Mouse (Mus musculus) urinary bladder, adult 2 months (tissue): Measurements from ENCODE around the gene Npdc1. TPM values are rescaled to one million over a fixed set of nuclear protein-coding genes. Genes with fewer than 3 reads are reported as not detected.
A peak's percentile ranks its signal among the peaks of the same experiment; 100 is the strongest.

Experiments used
- DNase-seq: peaks from one replicate; pipeline ENCODE4 v3.0.0; 2022; ENCODE audit warnings: low spot score
- polyA plus RNA-seq: library from polyadenylated mRNA; depleted of rRNA; stranded (reverse); fragments of >200 nt; gene quantifications from 2 replicates; pipeline ENCODE4 v1.2.3, GENCODE M21; 2012; rRNA removed

Gene Npdc1
- polyA plus RNA-seq, 1 experiment: 103 TPM

DNA sequence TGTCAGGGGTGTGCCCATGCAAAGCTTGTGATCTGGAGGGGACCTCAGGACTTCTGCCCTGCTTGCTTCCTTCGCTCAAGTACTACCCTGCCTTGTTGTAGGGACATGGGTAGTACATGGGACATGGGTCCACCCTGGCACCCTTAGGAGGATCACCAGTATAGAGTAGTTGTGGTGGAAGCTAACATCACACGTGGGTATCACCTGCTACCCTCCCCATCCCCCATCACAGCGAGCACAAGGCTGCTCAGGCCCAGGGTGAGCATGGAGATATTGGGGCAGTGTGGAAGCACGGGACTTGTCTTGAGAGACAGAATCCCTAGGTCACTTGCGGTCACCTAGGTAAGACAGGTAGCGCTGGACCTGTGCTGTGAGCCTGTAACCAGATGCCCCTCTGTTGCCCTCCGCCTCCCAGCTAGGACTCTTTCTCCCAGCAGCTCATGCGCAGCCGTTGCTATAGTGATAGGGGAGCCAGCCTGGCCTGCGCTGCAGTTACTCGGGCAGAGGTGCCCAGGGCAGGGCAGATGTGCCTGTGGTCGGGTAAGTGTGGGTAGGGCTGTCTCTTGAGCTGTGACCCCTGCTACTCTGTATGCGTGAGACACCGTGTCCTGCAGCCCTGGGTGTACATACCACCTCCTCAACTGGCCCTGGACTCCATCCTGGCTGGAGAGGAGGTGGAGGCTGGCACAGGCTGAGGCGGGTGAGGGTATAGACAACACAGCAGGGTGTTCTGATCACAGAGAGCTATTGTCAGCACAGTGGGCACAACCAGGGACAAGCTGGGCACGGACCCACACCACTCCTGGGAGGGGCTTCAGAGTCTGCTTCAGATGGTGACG lies 31.5 kb downstream of the Npdc1 start:
- no peak for DNase-seq

DNA sequence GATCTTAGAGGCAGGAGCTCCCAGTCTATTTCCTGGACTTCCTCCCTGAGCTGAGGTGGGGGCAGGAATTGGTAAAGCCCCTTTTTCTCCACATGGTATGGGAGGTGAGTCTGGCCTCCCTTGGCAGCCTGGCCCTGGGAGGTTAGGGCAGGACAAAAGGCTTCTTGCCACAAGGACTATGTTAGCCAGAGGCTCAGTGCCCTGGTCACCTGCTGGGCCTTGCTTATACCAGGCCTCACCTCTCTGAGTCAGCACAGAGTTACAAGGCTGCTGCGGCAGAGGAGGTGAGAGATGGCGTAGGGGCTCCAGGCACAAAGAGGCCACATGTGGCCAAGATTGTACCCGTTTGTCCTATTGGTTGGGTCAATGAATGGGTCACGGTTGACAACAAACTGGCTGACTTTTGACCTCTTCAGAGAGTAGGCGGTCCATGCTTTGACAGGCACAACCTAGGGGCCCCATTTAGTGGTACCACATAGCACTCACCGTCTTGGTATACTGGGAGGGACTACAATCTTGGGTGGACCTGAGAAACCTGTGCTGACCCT lies 32.2 kb downstream of the Npdc1 start:
- DNase-seq: peak; percentile 18

DNA sequence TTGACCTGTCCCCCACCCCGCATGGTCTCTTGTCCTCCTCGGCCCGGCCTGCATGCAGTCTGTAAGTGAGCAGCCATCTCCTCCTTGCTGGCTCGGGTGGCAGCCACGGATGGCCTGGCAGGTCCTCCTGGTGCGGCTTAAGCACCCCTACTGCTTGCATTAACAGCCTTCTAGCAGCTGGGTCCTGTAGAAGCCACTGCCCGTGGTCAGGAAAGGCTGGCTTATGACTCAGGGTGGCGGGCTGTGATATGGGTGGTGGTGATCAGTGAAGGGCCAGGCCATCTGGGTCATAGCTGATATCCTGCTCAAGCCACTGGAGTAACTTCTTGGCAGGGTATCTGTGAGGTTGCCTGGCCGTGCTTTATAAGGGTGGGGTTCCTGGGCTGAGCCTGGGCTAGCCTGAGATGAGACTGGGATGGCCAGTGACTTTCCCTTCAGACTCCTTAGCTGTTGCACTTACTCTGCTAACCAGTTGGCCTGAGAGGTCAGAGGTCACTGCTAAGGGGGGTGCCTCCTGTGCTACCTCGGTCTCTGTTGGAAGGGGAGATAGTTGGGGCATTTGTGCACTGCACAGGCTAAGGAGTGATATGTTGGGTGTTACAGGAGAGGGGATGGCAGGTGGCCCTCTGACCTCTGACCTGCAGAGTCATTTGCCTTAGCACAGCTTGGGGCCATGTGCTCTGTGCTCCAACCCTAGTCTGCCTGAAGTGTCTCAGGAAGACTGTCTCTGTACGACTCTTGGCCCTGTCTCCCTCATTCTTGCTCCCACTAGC lies 33.4 kb downstream of the Npdc1 start:
- DNase-seq: no peak

DNA sequence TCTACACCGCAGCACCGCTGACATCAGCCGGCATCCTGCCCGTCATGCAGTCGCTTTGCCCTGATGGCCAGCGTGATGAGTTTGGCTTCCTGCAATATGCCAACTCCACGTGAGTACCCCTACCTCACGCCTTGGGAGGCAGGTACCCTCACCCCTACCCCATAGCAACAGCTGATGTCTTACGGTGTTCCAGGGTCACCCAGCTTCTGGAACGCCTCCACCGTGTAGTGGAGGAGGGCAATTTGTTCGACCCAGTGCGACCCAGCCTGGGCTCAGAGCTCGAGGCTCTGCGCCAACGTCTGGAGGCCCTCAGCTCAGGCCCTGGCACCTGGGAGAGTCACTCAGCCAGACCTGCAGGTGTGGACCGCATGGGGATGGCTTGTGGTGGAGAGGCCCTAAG lies 34.0 kb downstream of the Npdc1 start:
- DNase-seq: no peak

DNA sequence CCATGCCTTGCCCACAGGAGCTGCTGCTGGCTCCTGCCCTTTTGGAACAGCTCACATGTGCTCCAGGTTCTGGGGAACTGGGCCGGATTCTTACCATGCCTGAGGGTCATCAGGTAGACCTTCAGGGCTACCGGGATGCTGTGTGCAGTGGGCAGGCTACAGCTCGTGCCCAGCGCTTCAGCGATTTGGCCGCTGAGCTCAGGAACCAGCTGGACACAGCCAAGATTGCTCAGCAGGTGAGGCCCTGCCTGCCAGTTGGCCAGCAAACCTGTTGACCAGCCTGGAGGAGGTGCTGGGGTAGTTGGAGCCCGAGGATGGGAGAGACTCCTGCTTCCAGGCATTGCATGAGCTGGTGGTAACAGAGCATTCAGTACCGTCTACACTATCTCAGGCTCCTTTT lies 35.1 kb downstream of the Npdc1 start:
- DNase-seq: no peak

DNA sequence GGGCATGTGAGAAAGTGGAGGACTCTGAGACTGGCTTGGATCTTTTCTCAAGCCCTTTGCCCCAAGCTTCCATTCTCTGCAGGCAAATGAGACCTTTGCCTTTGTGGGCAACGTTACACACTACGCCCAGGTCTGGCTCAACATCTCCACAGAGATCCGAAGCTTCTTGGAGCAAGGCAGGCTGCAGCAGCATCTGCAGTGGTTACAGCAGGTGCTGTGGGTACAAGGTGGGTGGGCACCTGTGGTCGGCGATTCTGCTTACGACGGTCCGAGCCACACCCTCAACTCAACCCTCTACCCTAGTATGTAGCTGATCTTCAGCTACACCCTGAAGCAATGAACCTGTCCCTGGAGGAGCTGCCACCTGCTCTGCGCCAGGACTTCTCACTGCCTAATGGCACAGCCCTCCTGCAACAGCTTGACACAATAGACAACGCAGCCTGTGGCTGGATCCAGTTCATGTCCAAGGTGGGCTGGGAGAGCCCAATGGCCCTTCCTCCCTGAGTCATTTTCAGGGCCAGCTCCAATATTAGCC lies 37.2 kb downstream of the Npdc1 start:
- DNase-seq: no peak

DNA sequence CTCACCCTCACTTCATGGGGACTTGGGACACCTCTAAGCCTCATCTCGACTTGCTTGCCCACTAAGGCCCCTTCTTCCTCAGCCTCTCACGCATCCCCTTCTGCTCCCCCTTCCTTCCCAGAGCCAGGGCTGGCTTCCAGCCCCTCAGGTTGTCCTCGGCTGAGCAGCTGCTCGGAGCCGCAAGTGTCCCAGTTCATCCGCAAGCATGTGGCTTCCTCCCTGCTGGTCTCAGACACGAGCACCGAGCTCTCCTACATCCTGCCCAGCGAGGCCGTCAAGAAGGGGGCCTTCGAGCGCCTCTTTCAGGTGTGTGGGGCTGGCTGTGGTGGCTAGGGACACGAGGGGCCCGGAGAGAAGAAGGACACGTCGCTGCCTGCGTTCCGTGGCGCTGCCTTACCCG lies 41.9 kb downstream of the Npdc1 start:
- DNase-seq: no peak

DNA sequence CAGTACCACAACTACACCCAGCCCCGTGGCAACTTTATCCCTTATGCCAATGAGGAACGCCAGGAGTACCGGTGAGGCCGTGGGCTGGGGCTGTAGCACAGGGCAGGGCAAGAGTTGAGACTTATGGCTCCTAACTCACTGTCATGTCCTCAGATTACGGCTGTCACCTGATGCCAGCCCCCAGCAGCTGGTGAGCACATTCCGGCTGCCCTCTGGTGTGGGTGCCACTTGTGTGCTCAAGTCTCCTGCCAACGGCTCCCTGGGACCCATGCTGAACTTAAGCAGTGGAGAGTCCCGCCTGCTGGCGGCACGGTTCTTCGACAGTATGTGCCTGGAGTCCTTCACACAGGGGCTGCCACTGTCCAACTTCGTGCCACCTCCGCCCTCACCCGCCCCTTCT lies 43.5 kb downstream of the Npdc1 start:
- no peak for DNase-seq

DNA sequence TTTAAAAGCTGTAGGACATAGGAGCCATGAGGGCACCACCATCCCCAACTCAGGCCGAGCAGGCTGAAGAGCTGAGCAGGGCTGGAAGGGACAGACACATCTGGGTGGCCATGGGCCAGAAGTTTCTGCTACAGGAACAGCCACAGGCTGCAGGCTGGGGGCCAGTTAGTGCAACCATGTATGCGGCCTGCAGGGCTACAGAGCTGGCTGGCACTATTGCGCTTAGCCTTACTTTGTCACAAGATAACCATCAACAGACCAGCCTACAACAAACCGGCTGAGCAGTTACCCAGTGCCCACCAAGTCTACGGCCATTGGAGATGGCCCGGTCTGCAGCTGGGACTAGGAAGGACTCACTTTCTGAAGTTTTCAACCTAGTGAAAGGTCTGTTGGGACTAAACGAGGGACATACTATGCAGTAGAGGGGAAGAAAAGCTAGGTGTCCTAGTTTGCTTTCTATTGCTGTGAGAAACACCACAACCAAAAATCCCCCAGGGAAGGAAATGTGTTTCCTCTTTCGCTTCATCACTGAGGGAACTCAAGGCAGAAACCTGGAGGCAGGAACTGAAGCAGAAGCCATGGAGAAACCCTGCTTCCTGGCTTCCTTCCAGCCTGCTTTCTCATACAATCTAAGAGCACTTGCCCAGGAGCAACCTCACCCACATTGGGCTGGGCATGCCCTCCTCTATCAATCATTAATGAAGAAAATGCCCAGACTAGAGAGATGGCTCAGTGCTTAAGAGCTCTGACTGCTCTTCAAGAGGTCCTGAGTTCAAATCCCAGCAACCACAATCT lies 51.9 kb downstream of the Npdc1 start:
- no peak for DNase-seq

DNA sequence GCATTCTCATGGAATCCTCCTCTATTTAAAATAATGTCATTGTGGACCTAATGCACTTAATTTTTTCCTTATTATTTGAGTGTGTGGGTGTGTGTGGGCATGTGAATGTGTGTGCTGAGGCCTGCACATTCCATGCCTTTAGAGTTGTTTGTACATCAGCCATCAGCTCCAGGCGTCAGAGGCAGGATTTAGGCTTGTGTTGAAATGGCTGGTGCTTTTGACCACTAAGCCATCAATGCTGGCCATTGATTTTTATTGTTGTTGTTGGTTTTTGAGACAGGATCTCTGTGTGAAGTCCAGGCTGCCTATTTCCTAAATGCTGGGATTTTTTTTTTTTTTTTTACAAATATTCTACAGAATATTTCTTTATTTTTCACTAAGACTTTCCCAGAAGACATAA lies 53.8 kb downstream of the Npdc1 start:
- DNase-seq: no peak

DNA sequence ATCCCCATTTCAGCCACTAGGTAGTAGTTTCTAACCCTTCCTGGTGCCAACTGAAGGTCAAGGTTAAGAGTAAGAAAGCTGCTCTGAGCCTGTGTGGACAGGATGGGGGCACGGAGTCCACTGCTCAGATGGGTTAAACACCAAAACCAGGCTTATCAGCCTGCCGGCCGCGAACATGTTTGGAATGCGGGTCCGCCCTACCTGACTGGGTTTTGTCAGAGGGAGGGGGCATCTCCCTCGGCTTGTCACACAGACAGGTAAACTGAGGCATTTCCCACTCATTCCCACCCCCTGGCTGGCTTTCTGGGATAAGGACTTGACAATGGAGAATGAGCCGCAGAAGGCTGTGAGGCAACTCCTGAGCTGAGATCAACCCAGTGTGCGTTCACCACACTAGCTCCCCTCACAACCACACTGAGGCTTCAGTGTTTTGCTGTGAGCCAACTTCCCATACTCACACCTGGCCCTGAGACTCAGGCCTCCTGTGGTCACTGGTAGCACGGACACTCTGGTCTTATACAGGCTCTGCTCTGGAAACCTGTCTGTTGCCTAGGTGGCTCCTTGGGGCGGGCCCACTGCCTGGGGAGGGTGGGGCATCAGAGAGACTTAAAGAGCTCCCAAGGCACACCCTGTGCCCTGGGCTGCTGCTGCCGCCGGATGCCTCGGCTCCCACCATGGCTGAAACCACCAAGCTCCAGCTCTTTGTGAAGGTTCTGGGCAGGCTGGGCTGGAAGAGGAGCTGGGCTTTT lies 57.2 kb downstream of the Npdc1 start, which contains the start of gene Clic3:
TSS of gene Clic3 (plus strand) at position 634 of the 749 bp plus-strand sequence.
- no peak for DNase-seq

DNA sequence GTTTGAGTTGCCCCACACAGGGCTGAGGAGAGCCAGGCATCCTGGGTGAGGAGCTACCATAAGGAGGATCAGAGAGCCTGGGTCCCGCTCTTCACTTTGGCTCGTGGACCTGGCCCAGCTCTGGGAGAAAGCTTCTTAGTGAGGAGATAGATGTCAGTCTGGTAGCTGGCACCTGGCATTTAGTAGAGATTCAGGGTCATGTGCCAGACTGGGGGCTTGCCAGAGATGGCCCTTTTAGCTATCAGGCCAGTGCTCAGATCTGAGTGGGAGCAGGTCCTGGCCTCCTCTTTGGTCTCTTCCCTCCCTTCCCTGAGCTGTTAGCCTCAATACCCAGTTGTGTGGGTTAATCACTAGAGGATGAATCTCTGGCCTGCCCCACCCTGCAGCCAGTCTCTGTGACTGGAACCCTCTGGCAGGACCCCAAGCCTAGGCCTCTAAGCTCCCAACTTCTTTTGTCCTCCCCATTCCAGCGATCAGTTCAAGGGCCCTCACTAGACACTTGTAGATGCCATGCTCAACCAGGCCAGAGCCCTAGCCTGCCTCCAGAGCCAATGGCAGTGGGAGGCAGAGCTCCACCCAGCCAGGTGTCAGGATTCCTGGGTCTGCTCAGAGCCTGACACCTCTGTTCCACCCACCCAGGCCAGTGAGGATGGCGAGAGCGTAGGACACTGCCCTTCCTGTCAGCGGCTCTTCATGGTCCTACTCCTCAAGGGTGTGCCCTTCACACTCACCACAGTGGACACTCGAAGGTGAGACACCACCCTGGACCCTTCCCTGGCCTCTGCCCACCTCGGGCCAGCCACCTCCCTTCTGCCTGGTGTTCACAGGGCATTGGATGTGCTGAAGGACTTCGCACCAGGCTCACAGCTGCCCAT lies 58.1 kb downstream of the Npdc1 start:
- no peak for DNase-seq

DNA sequence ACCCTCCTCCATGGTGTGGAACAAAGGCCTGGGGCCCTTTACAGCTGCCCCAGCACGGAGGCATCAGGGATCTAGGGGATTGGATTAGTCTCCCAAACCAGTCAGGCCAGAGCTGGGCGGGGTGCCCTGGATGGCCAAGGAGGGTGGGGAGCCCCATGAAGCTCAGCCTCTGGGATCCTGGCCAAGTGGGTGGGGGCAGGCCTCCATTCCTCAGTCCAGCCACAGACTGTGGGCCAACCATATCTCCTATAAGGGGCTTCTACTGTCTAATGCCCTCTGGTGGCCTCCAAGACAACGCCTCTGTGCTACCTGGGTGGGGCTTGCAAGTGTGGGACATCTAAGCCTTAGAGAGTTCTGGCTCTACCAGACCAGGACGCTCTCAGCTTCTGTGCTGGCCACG lies 59.8 kb downstream of the Npdc1 start:
- DNase-seq: no peak

Other genes starting within 250 kb of the Npdc1 start
- gene Nrarp, start 218.6 kb upstream of the Npdc1 start, polyA plus RNA-seq: 50.1 and 60.0 TPM in 2 replicates
- gene Tor4a, start 202.5 kb upstream of the Npdc1 start, polyA plus RNA-seq: 22.6 and 25.3 TPM in 2 replicates
- gene Nelfb, start 187.9 kb upstream of the Npdc1 start, polyA plus RNA-seq: 55.4 and 60.6 TPM in 2 replicates
- gene Stpg3, start 184.7 kb upstream of the Npdc1 start, polyA plus RNA-seq: not detected in 2 replicates
- 0.08 and 0.10 TPM in 2 replicates for gene Fam166a, start 180.6 kb upstream of the Npdc1 start, polyA plus RNA-seq
- gene Tubb4b, start 174.6 kb upstream of the Npdc1 start, polyA plus RNA-seq: 510 and 610 TPM in 2 replicates
- gene Slc34a3, start 165.0 kb upstream of the Npdc1 start, polyA plus RNA-seq: 0.03 TPM in 1 of 2 replicates, not detected in the other
- 0.13 and 0.19 TPM in 2 replicates for gene Rnf224, start 162.6 kb upstream of the Npdc1 start, polyA plus RNA-seq
- gene Rnf208, start 157.1 kb upstream of the Npdc1 start, polyA plus RNA-seq: 12.9 and 14.1 TPM in 2 replicates
- 2.0 and 2.5 TPM in 2 replicates for gene Cysrt1, start 156.9 kb upstream of the Npdc1 start, polyA plus RNA-seq
- gene AL732309.1, start 152.5 kb upstream of the Npdc1 start, polyA plus RNA-seq: 21.0 and 23.8 TPM in 2 replicates
- gene Tmem203, start 143.9 kb upstream of the Npdc1 start, polyA plus RNA-seq: 30.7 and 34.2 TPM in 2 replicates
- gene Tprn, start 136.7 kb upstream of the Npdc1 start, polyA plus RNA-seq: 8.0 and 13.6 TPM in 2 replicates
- gene Ssna1, start 126.9 kb upstream of the Npdc1 start, polyA plus RNA-seq: 58.8 and 84.8 TPM in 2 replicates
- gene Anapc2, start 126.9 kb upstream of the Npdc1 start, polyA plus RNA-seq: 84.5 and 88.3 TPM in 2 replicates
- not detected in 2 replicates for gene Tmem210, start 111.2 kb upstream of the Npdc1 start, polyA plus RNA-seq
- gene Lrrc26, start 109.4 kb upstream of the Npdc1 start, polyA plus RNA-seq: 7.0 and 8.2 TPM in 2 replicates
- gene Grin1, start 80.2 kb upstream of the Npdc1 start, polyA plus RNA-seq: 1.1 TPM in 2 replicates
- 15.2 and 22.8 TPM in 2 replicates for gene Man1b1, start 67.0 kb upstream of the Npdc1 start, polyA plus RNA-seq
- 36.0 and 37.3 TPM in 2 replicates for gene Dpp7, start 43.0 kb upstream of the Npdc1 start, polyA plus RNA-seq
- 36.8 and 38.3 TPM in 2 replicates for gene Uap1l1, start 33.7 kb upstream of the Npdc1 start, polyA plus RNA-seq
- 1.6 and 2.5 TPM in 2 replicates for gene Sapcd2, start 27.0 kb upstream of the Npdc1 start, polyA plus RNA-seq
- 104 and 107 TPM in 2 replicates for gene Entpd2, start 3.5 kb upstream of the Npdc1 start, polyA plus RNA-seq
- 0.19 and 0.29 TPM in 2 replicates for gene Fut7, start 23.9 kb downstream of the Npdc1 start, polyA plus RNA-seq
- gene Abca2, start 29.4 kb downstream of the Npdc1 start, polyA plus RNA-seq: 6.3 and 16.4 TPM in 2 replicates
- gene Clic3, start 57.5 kb downstream of the Npdc1 start, polyA plus RNA-seq: 0.69 and 2.2 TPM in 2 replicates
- 50.8 and 61.1 TPM in 2 replicates for gene Paxx, start 61.7 kb downstream of the Npdc1 start, polyA plus RNA-seq
- 0.38 and 0.74 TPM in 2 replicates for gene Ptgds, start 70.7 kb downstream of the Npdc1 start, polyA plus RNA-seq
- gene Lcn12, start 94.6 kb downstream of the Npdc1 start, polyA plus RNA-seq: not detected in 2 replicates
- 15.1 and 36.1 TPM in 2 replicates for gene Fbxw5, start 101.4 kb downstream of the Npdc1 start, polyA plus RNA-seq
- gene C8g, start 102.4 kb downstream of the Npdc1 start, polyA plus RNA-seq: 2.3 and 2.4 TPM in 2 replicates
- 15.5 and 15.7 TPM in 2 replicates for gene Traf2, start 147.6 kb downstream of the Npdc1 start, polyA plus RNA-seq
- gene Edf1, start 158.5 kb downstream of the Npdc1 start, polyA plus RNA-seq: 222 and 224 TPM in 2 replicates
- gene Mamdc4, start 175.5 kb downstream of the Npdc1 start, polyA plus RNA-seq: 1.3 and 1.4 TPM in 2 replicates
- gene Phpt1, start 175.9 kb downstream of the Npdc1 start, polyA plus RNA-seq: 64.2 and 75.6 TPM in 2 replicates
- gene Ajm1, start 182.4 kb downstream of the Npdc1 start, polyA plus RNA-seq: 0.47 and 0.57 TPM in 2 replicates
- gene Rabl6, start 209.2 kb downstream of the Npdc1 start, polyA plus RNA-seq: 66.5 and 73.8 TPM in 2 replicates
- not detected in 2 replicates for gene Ccdc183, start 218.3 kb downstream of the Npdc1 start, polyA plus RNA-seq
- gene Tmem141, start 222.7 kb downstream of the Npdc1 start, polyA plus RNA-seq: 55.4 and 59.7 TPM in 2 replicates
- gene Fcna, start 228.7 kb downstream of the Npdc1 start, polyA plus RNA-seq: 22.9 and 30.6 TPM in 2 replicates